Mouse (Mus musculus): ENCODE measurements at regions not wholly inside any gene's neighbourhood (a gene's known extent, or its start where the extent isn't known, plus 50 kb on each side); places are given as distances from the start of the nearest gene placed in this dataset.

DNA sequence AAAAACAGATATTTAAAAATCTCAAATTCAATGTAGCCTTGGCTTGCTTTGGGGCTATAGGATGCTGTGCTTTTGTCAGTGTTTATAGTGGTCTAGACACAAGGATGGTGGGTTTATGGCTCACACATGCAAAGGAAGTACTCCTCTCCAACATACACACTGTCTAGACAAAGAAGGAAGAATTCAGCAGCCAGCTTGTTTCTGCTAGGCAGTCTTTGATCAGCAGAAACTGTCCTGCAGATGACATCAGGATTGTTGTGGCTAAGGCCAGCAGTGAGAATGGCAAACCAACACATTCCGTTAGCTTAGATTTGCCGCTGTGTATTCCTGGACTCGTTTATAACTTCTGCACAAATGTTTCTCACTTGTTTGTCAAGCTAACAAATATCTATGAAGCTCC is 325.9 kb upstream of the Actbl2 start:
- no peak for TF ChIP-seq CTCF (conservative IDR thresholded peaks at IDR 0.05; ENCODE audit: insufficient read depth, insufficient read length, low read depth, low read length)
- no peak for TF ChIP-seq POLR2A (IDR thresholded peaks at IDR 0.05; ENCODE audit: low read depth, low read length)

All from kidney, adult 2 months (tissue).